In genomic region chr14:105255620-105256019, GRCm38 (mm10) we compare ENCODE assay signal across 18 mouse cellular contexts. TPM values are rescaled to one million over a fixed set of nuclear protein-coding genes. Genes with fewer than 3 reads are reported as not detected.
A peak's percentile ranks its signal among the peaks of the same experiment; 100 is the strongest.
DNase-seq lines count a peak whose midpoint lies in the region; ATAC-seq and TF ChIP-seq lines count a peak whose summit lies in the region.
"Had no signal": no experiment of that assay in that cellular context is flagged by ENCODE, and none has a peak within 500 bp of the region (broad histone marks: within the 10 kb centered on the region; RNA-seq: fewer than 3 reads in every experiment).

No protein-coding gene starts in this region.

- TF ChIP-seq CTCF in lung, adult 2 months (IDR thresholded peaks at IDR 0.05; ENCODE audit: insufficient read depth, low read length): no peak

- H3K4me1 ChIP-seq in lung, adult 2 months (ENCODE audit: control insufficient read depth, insufficient read depth, low read length): no peaks in the 10 kb centered on the region; the same call in 1 of the 2 replicates
- H3K4me1 ChIP-seq: heart, embryonic 12.5 days had no signal

- H3K4me3 ChIP-seq in lung, adult 2 months (replicated peaks; ENCODE audit: extremely low read depth, low read depth, low read length): no peak overlapping the region
- H3K4me3 ChIP-seq: embryonic facial prominence, embryonic 10.5 days; heart, embryonic 12.5 days; hindbrain, embryonic 12.5 days; liver, embryonic 13.5 days; neural tube, embryonic 13.5 days had no signal

- DNase-seq in gastrocnemius, postnatal 10 days: peak; percentile 9
- DNase-seq in gastrocnemius, adult 18-20 months (ENCODE audit: low spot score): no peak
- peak; percentile 15 for DNase-seq in lung, postnatal 36 days
- DNase-seq in lung, adult 2 months: no peak
- DNase-seq in adrenal gland, adult 8-10 months: peak; percentile 56
- DNase-seq in kidney, postnatal 25 days: peak; percentile 22 to 53
- no peak for DNase-seq in retina, embryonic 14.5 days (ENCODE audit: low spot score)
- DNase-seq: B cell, adult 2 months; cerebellum, postnatal 14 days; liver, embryonic 13.5 days; thymus, adult 18-20 months had no signal

- no peak for TF ChIP-seq POLR2A in lung, adult 2 months (IDR thresholded peaks at IDR 0.05; ENCODE audit: borderline replicate concordance, extremely low read depth, low read depth, low read length)

- 82% methylated on average over 7 of the region's 7 CpGs for WGBS in lung, adult 2 months

- no peak for ATAC-seq in inflammation-experienced regulatory T-cells, adult 6 months
- ATAC-seq: intestine, embryonic 16.5 days; midbrain, embryonic 16.5 days had no signal

RNA-seq across cellular contexts. Expression of gene Ndfip2, which starts 2.8 kb away (rescaled TPM):
- 10 to 100 TPM; 17.9 to 19.4 TPM for total RNA-seq in gastrocnemius, postnatal 10 days (2021)
- 10 to 100 TPM; 11.8 to 12.6 TPM for total RNA-seq in gastrocnemius, adult 18-20 months (2021)
- polyA plus RNA-seq in lung, adult 2 months (2012; rRNA removed): 42.9 and 43.0 TPM in 2 replicates
- total RNA-seq in adrenal gland, adult 8-10 months (2022): 10 to 100 TPM; 39.5 to 42.7 (median 40.2) TPM
- polyA plus RNA-seq in inflammation-experienced regulatory T-cells, adult 6 months (2017; shearing (Covaris generic)): 10 to 100 TPM; 40.2 to 58.3 (median 41.3) TPM

Comparison
In these comparisons a context has a peak if more than half of its experiments do, and no peak if none do; other contexts are left out.
1. DNase-seq: peak in gastrocnemius, postnatal 10 days (single experiment), lung, postnatal 36 days (single experiment), adrenal gland, adult 8-10 months (single experiment) and kidney, postnatal 25 days (2 of 2); none in gastrocnemius, adult 18-20 months (single experiment), lung, adult 2 months (single experiment) and retina, embryonic 14.5 days (single experiment).